Mouse (Mus musculus) ES-E14 (cell line): ENCODE data around the gene Tsr2. TPM values are rescaled to one million over a fixed set of nuclear protein-coding genes. Genes with fewer than 3 reads are reported as not detected.
A peak's percentile ranks its signal among the peaks of the same experiment; 100 is the strongest.

Experiments
- DNase-seq: peaks from one replicate; pipeline ENCODE4 v3.0.0-alpha.2; 2013; ENCODE audit warnings: low read depth, low spot score
- H3K27ac ChIP-seq: 2 replicates; pipeline ENCODE4 v1.5.1; 2012; ENCODE audit warnings: low read depth, mild to moderate bottlenecking, low read length, moderate library complexity, mixed read lengths; ENCODE audit not compliant: poor library complexity, insufficient read depth, severe bottlenecking
- H3K36me3 ChIP-seq: 2 replicates; pipeline ENCODE4 v1.6.1; 2012; ENCODE audit warnings: mild to moderate bottlenecking, low read length, moderate library complexity, mixed read lengths; ENCODE audit not compliant: control insufficient read depth, poor library complexity, insufficient read depth, severe bottlenecking
- H3K4me1 ChIP-seq, 2 experiments: fragments of 150-350 bp in 1 of 2; sonication (generic) in 1 of 2; 2 replicates each; pipeline ENCODE4 v1.6.1; 2012; ENCODE audit warnings: low read length in 2 of 2, mild to moderate bottlenecking in 1 of 2, mixed read lengths in 1 of 2; ENCODE audit not compliant: control insufficient read depth in 2 of 2, insufficient read depth in 2 of 2, poor library complexity in 1 of 2
- H3K4me3 ChIP-seq, 2 experiments: fragments of 150-350 bp in 1 of 2; sonication (generic) in 1 of 2; 2 replicates each; pipeline ENCODE4 v1.5.1; 2012; ENCODE audit warnings: low read length in 2 of 2, low read depth in 1 of 2, mild to moderate bottlenecking in 1 of 2, mixed read lengths in 1 of 2; ENCODE audit not compliant: insufficient read depth in 1 of 2, poor library complexity in 1 of 2, severe bottlenecking in 1 of 2
- H3K9ac ChIP-seq: 2 replicates; pipeline ENCODE4 v1.6.1; 2012; ENCODE audit warnings: low read depth, mild to moderate bottlenecking, low read length, mixed read lengths; ENCODE audit not compliant: poor library complexity, insufficient read depth, severe bottlenecking
- H3K9me3 ChIP-seq: fragments of 150-350 bp; sonication (generic); 2 replicates; pipeline ENCODE4 v1.6.1; 2012; ENCODE audit warnings: low read depth, mild to moderate bottlenecking, low read length; ENCODE audit not compliant: control insufficient read depth, insufficient read depth
- CHD2 ChIP-seq: IDR thresholded peaks from 2 replicates; pipeline ENCODE4 v1.6.1; 2014; ENCODE audit warnings: mild to moderate bottlenecking, low read depth, low read length, inconsistent platforms
- HCFC1 ChIP-seq: IDR thresholded peaks from 2 replicates; pipeline ENCODE4 v1.6.1; 2012; ENCODE audit warnings: low read length, inconsistent platforms, borderline replicate concordance; ENCODE audit not compliant: insufficient read depth
- MAFK ChIP-seq: IDR thresholded peaks from 2 replicates; pipeline ENCODE4 v1.6.1; 2014; ENCODE audit warnings: mild to moderate bottlenecking, low read depth, low read length, inconsistent platforms; ENCODE audit not compliant: insufficient read depth
- ZC3H11A ChIP-seq: IDR thresholded peaks from 2 replicates; pipeline ENCODE4 v1.6.1; 2012; ENCODE audit warnings: low read depth, mild to moderate bottlenecking, inconsistent platforms, low read length, borderline replicate concordance
- ZNF384 ChIP-seq: IDR thresholded peaks from 2 replicates; pipeline ENCODE4 v1.6.1; 2012; ENCODE audit warnings: low read depth, low read length, inconsistent platforms
- in situ Hi-C, 2 experiments: fragments of 600-800 bp; cut with MboI; formaldehyde crosslinking; loops; one replicate each; pipeline ENCODE4 v1.15.1; 2025; ENCODE audit warnings: low sequenced_read_pairs in 2 of 2, inconsistent platforms in 1 of 2; ENCODE audit not compliant: unreplicated experiment in 2 of 2
- total RNA-seq: library from RNA; depleted of rRNA; stranded (reverse); fragments of 300-350 nt; gene quantifications from 2 replicates; pipeline ENCODE4 v1.2.3, GENCODE M21; 2012

Tsr2 gene
- total RNA-seq, 1 experiment = 17.1 TPM

DNA sequence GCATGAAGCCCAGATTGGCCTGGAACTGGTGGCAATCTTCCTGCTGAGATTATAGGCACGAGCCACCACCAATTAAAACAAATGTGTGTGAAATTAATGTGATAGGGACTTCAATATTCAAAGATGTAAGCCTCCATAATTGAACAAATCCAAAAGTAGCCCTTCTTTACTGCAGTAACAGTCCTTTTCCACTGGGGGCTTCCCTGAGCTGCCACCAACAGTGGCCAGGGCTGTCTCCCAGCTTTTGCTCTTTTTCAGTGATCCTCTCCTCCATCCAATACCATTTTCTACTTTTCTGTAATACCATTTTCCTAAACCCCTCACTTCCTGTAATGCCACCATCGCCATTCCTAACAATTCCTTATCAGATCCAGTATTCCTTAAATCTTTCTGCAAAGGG lies 21.1 kb upstream of the Tsr2 start:
- no peaks in the 10 kb centered on the region for H3K9me3 ChIP-seq
- no peaks in the 10 kb centered on the region for H3K36me3 ChIP-seq
- H3K4me3 ChIP-seq = no peak overlapping the region
- in situ Hi-C loops = loop anchor here in 1 of 2 experiments (10.0 kb wide), 1 partner anchor 153 kb away; no protein-coding TSS in a partner anchor
- no peak for TF ChIP-seq MAFK
- TF ChIP-seq ZC3H11A = no peak
- no peak for TF ChIP-seq HCFC1
- no peak for TF ChIP-seq CHD2
- TF ChIP-seq ZNF384 = no peak
- no peak for DNase-seq
- H3K27ac ChIP-seq = no peak overlapping the region
- no peak overlapping the region for H3K9ac ChIP-seq
- H3K4me1 ChIP-seq = peaks cover 2 to 5% of the 10 kb centered on the region in 2 experiments; a peak in 2 of 4 replicates

DNA sequence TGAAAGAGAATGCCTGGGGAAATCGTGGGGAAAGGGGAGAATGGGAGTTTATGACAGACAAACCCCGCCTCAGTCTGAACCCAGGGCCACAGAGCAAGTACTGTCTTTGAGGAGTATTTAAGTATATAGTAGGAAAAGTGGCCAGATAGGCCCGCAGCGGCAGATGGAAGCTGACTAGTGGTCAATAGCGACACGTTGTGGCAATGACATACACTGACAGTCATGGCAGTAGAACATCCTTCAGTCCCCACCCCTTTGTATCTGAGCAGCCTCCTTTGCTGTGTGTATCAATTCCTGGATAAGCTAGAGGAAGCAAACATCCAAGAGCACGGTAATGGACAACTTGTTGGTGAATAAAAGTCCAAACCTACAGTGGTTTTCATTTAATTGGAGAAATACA lies 20.5 kb upstream of the Tsr2 start:
- H3K36me3 ChIP-seq = no peaks in the 10 kb centered on the region
- in situ Hi-C loops = loop anchor here in 1 of 2 experiments (10.0 kb wide), 1 partner anchor 152 kb away; no protein-coding TSS in a partner anchor
- peak; percentile 33; the same call in 1 of the 2 replicates for TF ChIP-seq ZC3H11A
- TF ChIP-seq ZNF384 = no peak
- TF ChIP-seq HCFC1 = no peak
- no peak for TF ChIP-seq CHD2
- TF ChIP-seq MAFK = no peak

DNA sequence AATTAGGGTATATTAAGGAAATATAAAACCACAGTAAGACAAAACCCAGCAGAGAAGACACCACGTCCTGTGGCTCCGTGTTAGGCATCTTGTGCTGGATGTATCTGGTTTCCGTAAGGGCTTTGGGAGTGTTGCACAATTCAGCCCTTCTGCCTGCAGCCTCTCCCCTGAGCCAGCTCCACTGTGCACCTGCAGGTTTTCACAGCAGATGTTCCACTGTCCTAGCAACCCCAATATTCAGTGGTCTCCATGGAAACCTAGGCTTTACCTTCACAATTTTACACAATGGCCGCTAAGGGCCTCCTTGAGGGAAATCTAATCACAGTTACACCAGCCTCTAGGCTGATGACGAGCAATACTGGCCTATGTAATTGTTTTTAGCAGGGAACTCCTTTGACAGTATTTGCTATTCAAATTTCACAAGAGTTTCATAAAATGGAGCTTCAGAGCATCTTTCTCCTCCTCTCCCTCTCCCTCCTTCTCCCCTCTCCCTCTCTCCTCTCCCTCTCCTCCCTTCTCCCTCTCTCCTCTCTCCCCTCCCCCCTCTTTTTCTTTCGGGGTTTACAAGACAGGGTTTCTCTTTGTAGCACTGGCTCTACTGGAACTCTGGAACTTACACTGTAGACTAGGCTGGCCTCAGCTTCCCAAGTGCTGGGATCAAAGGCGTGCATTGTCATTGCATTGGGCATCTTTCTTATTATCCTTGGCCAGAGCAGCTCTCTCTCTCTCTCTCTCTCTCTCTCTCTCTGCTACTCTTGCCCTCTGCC lies 11.1 kb upstream of the Tsr2 start:
- DNase-seq = no peak
- H3K9ac ChIP-seq = no peak overlapping the region
- no peak overlapping the region for H3K27ac ChIP-seq
- no peaks in the 10 kb centered on the region for H3K9me3 ChIP-seq
- H3K4me1 ChIP-seq = no peaks in the 10 kb centered on the region; a peak in 1 of 4 replicates
- H3K36me3 ChIP-seq = no peaks in the 10 kb centered on the region
- in situ Hi-C loops = no loop called here
- H3K4me3 ChIP-seq = no peak overlapping the region
- TF ChIP-seq HCFC1 (no peak), ZNF384 (no peak), ZC3H11A (no peak), MAFK (no peak), CHD2 (no peak)

More for the DNA sequence above, 20.5 kb upstream of the Tsr2 start:
- Histone ChIP-seq H3K4me3 (no peak overlapping the region), H3K4me1 (peaks cover 2% of the 10 kb centered on the region in 2 experiments; a peak in 2 of 4 replicates), H3K9ac (no peak overlapping the region), H3K27ac (no peak overlapping the region), H3K9me3 (no peaks in the 10 kb centered on the region)
- no peak for DNase-seq

DNA sequence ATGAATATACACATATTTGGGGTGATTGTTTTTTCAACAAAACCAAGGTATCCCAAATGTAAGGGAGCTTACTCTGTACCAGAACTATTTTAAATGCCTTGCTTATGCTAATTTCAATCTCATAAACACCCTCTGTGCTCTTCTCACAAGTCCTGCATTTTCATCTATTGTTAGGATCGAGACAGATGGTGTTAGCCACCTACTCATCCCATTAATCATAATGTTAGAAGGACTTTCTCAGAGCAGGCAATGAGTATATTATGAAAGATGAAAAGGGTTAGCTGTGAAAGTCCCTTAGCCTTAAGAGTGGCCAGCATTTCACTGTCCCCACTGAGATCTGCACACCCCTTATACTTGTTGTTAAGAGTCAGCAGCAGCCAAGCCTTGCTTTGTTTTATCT lies 8.9 kb downstream of the Tsr2 start:
- TF ChIP-seq ZNF384 = no peak
- no peak for TF ChIP-seq HCFC1
- no peak for TF ChIP-seq CHD2
- no peak for TF ChIP-seq ZC3H11A
- no peak for TF ChIP-seq MAFK
- Histone ChIP-seq H3K4me1 (no peaks in the 10 kb centered on the region), H3K9ac (no peak overlapping the region), H3K9me3 (no peaks in the 10 kb centered on the region), H3K36me3 (peaks cover 34% of the 10 kb centered on the region), H3K27ac (no peak overlapping the region), H3K4me3 (no peak overlapping the region)
- in situ Hi-C loops = no loop called here
- no peak for DNase-seq
